In the genomic region with DNA sequence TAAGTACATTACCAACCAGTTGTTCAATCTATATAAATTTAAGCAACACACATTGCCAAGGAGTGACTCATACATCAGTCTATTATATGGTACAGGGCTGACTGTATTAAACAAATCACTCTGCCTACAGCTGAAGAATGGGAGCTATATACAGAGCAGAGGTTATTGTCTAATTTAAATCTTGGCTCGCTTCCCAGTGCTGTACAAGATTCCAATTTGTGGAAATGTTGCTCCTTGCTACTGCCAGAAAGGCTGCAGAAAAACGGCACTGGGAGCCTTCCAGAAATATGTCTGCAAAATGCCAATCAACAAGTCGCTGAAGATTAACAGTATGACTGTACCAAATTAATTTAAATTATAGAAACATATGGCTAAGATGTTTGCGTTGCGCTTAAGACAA, we compare ENCODE assay signal across 8 mouse cellular contexts. TPM values are rescaled to one million over a fixed set of nuclear protein-coding genes. Genes with fewer than 3 reads are reported as not detected.
DNase-seq lines count a peak whose midpoint lies in the region; ATAC-seq and TF ChIP-seq lines count a peak whose summit lies in the region.

No protein-coding gene starts in this region.

- peaks cover 10% of the 10 kb centered on the region for H3K4me1 ChIP-seq in olfactory bulb, adult 2 months (ENCODE audit: control insufficient read depth, insufficient read depth, low read length)

- DNase-seq in embryo, embryonic 11 days = peak; percentile 27
- DNase-seq in embryo, embryonic 10.5 days (ENCODE audit: low spot score) = no peak
- DNase-seq in right cerebral cortex, adult 18-20 months = peak; percentile 51
- no peak for DNase-seq in right cerebral cortex, postnatal 25 days
- DNase-seq in kidney, postnatal 14 days = peak; percentile 19
- no peak for DNase-seq in spleen, adult 18-20 months

- H3K4me3 ChIP-seq in olfactory bulb, adult 2 months (ENCODE audit: insufficient read depth, low read depth, low read length) = no peak overlapping the region

- WGBS in olfactory bulb, adult 2 months = 13% methylated on average over 5 of the region's 5 CpGs

- H3K27ac ChIP-seq in olfactory bulb, adult 2 months (ENCODE audit: insufficient read depth, low read depth, low read length) = 0 out of 2 replicates have a peak overlapping the region, but pooled peaks have one; percentile 9

- TF ChIP-seq POLR2A in olfactory bulb, adult 2 months (IDR thresholded peaks at IDR 0.05; ENCODE audit: insufficient read depth, low read depth, low read length) = no peak

- no peak for ATAC-seq in erythroid progenitor cell, adult 5-6 weeks (replicated peaks; ENCODE audit: low FRiP score, poor library complexity, severe bottlenecking)

- TF ChIP-seq CTCF in olfactory bulb, adult 2 months (IDR thresholded peaks at IDR 0.05; ENCODE audit: insufficient read depth, low read depth, low read length) = no peak

RNA-seq across cellular contexts. Expression of a gene that starts 45.9 kb away (rescaled TPM):
- not detected in 2 replicates for polyA plus RNA-seq in olfactory bulb, adult 2 months (2012; ENCODE audit: insufficient read depth, insufficient read length, low replicate concordance, missing spikeins)
- total RNA-seq in erythroid progenitor cell, adult 5-6 weeks (2015; ENCODE audit: low replicate concordance) = not detected in 2 replicates
- not detected in 2 replicates for total RNA-seq in erythroid progenitor cell, adult 5-6 weeks (2017; ENCODE audit: low replicate concordance)

Comparison
In these comparisons a context has a peak if more than half of its experiments do, and no peak if none do; other contexts are left out.
1. DNase-seq: peak in embryo, embryonic 11 days (single experiment), right cerebral cortex, adult 18-20 months (single experiment) and kidney, postnatal 14 days (single experiment); none in embryo, embryonic 10.5 days (single experiment), right cerebral cortex, postnatal 25 days (single experiment) and spleen, adult 18-20 months (0 of 2).